Mouse (Mus musculus) telencephalon, adult 2 months (tissue): ENCODE measurements around the gene Dhx37.
A peak's percentile ranks its signal among the peaks of the same experiment; 100 is the strongest.
"Not testable (repeated sequence)": the region's sequence is repeated elsewhere in the genome, so short reads cannot be mapped to it uniquely, and the experiment has no call there.

Experiments
- DNase-seq: peaks from one replicate; pipeline ENCODE4 v3.0.0-alpha.2; 2011; ENCODE audit warnings: low read depth, low spot score

Dhx37 gene

DNA sequence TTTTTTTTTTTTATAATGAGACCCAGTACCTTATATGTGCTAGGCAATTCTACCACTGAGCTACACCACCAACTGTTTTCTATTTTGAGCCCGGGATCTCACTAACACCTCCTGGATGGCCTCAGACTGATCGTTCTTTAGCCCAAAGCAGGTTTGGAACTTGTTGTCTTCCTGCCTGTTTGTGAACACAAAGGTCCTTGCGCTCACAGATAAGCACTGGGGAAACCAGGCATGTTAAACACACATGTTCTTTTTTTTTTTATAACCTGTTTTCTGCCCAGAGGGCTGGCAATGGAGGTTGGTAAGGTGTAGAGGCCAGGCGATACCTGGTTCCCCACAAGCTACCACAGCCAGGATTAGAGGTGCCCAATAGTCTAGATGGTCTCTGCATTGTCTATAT lies 14.7 kb upstream of the Dhx37 start:
- DNase-seq, result no peak

- DNase-seq, result no peak
Observed at GRCm38 (mm10) chr5:125448026-125448425, 14.1 kb upstream of the Dhx37 start.

DNA sequence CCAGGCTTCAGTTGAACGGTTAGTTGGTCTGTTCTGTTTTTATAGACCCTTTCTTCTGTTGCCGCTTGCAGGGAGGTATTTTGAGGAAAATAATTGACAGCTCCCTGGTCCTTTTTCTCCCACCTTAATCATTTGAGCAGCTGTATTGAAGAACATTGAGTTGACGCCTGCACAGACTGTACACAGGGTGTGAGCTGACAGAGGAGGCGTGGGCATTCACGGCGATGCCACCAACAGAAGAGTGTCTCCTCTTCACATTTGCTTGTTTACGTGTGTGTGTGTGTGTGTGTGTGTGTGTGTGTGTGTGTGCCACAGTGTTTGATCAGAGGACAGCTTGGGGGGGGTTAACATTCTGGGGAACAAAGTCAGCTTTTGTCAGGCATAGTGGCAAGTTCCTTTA lies 12.4 kb upstream of the Dhx37 start:
- DNase-seq, result peak; percentile 39

GRCm38 (mm10) chr5:125444554-125444953 lies 10.6 kb upstream of the Dhx37 start:
- DNase-seq, result no peak

- no peak for DNase-seq
Observed at GRCm38 (mm10) chr5:125443915-125444314, 10.0 kb upstream of the Dhx37 start.

DNA sequence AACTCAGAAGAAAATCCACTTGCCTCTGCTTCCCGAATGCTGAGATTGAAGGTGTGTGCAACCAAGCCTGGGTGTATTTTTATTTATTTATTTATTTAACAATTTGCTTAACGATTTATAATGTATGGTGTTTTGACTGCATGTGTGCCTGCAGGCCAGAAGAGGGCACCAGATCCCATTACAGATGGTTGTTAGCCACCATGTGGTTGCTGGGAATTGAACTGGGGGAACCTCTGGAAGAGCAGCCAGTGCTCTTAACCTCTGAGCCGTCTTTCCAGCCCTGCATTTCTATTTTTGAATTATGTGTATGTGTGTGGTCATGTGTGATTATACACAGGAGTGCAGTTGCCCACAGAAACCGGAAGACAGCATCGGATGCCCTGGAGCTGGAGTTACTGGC lies 9.4 kb upstream of the Dhx37 start:
- DNase-seq, result no peak

GRCm38 (mm10) chr5:125442136-125442995 lies 8.4 kb upstream of the Dhx37 start:
- no peak for DNase-seq

GRCm38 (mm10) chr5:125441234-125442114 lies 7.6 kb upstream of the Dhx37 start, which contains the start of gene Bri3bp:
Gene Bri3bp (plus strand): TSS chr5:125441568.
- no peak for DNase-seq

- DNase-seq, result no peak
Observed at GRCm38 (mm10) chr5:125440583-125441233, 6.8 kb upstream of the Dhx37 start.

DNA sequence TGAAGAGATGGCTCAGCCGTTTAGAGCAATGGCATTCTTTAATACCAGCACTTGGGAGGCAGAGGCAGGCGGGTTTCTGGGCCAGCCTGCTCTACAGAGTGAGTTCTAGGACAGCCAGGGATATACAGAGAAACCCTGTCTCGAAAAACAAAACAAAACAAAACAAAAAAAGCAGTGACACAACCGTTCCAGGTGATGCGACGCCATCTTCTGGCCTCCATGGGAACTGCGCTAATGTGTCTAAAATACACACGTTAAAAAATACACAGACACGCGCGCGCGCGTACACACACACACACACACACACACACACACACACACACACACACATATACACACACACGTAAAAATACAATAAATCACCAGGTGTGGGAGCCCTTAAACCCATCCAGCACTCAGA lies 426 bp upstream of the Dhx37 start:
- not testable (repeated sequence) for DNase-seq

DNA sequence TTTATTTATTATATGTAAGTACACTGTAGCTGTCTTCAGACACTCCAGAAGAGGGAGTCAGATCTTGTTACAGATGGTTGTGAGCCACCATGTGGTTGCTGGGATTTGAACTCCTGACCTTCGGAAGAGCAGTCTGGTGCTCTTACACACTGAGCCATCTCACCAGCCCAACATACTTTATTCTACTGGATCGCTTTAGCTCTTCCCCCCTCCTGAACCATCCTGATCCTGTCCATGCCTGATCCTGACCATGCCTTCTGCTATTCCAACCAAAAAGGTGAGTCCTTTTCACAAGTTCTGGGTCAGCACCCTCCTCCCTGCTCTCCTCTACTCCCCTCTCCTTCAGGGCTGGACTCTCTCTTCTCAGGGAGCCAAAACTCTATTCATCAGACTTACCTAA lies 1.6 kb downstream of the Dhx37 start:
- not testable (repeated sequence) for DNase-seq

DNA sequence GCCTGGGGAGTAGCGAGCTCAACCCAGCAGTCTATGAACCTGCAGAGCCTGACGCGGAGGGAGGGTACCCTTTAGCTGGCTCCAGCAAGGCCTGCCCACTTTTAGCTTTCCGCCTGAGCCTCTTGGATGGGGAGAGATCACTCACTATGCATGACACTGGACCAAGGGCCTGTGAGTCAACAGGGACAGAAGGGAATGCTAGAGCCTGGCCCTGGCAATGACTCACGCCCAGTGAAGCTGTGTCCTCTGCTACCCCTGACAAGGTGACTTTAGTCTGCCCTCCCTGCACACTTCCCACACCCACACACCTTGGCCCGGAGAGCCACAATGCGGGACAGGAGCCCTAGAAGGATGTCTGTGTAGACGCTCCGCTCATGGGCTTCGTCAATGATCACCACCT lies 7.6 kb downstream of the Dhx37 start:
- DNase-seq, result no peak

- DNase-seq, result no peak
Observed at GRCm38 (mm10) chr5:125425698-125426276, 8.1 kb downstream of the Dhx37 start.

- DNase-seq, result no peak
Observed at GRCm38 (mm10) chr5:125419124-125419523, 14.8 kb downstream of the Dhx37 start.

GRCm38 (mm10) chr5:125418636-125419035 lies 15.3 kb downstream of the Dhx37 start:
- no peak for DNase-seq

GRCm38 (mm10) chr5:125416183-125416582 lies 17.7 kb downstream of the Dhx37 start:
- no peak for DNase-seq

DNA sequence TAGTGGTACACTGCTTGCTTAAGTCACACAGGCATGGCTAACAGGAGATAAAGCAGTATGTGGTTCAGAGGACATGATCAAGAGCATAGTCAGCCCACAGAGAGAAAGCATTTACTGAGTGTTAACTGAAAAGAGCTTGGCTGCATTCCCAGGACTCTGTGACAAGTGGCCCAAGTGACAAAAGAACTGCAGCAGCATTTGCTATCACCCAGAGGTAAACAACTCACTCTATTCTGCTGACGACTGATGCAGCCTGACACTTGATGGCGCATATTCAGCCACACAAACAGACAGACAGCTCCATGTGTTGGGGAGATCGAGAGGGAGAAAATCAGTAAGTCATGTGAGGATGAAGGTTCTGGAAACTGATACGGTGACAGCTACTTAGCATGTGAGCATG lies 20.2 kb downstream of the Dhx37 start:
- DNase-seq, result no peak

DNA sequence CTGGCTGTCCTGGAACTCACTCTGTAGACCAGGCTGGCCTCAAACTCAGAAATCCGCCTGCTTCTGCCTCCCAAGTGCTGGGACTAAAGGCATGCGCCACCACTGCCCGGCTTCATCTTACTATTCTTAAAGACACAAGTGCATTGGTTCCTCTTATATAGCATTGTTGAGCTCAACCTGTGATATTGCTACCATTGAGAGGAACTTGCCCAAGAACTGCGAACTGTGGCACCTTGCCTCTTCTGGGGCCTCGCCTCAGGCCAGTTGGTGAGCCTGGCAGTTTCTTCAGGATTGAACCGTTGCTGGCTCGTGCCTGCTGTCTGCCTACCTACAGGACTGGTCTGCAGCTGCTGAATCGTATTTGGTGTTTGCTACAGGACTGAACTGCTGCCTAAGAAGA lies 21.4 kb downstream of the Dhx37 start:
- not testable (repeated sequence) for DNase-seq

GRCm38 (mm10) chr5:125411972-125412530 lies 21.9 kb downstream of the Dhx37 start:
- no peak for DNase-seq

DNA sequence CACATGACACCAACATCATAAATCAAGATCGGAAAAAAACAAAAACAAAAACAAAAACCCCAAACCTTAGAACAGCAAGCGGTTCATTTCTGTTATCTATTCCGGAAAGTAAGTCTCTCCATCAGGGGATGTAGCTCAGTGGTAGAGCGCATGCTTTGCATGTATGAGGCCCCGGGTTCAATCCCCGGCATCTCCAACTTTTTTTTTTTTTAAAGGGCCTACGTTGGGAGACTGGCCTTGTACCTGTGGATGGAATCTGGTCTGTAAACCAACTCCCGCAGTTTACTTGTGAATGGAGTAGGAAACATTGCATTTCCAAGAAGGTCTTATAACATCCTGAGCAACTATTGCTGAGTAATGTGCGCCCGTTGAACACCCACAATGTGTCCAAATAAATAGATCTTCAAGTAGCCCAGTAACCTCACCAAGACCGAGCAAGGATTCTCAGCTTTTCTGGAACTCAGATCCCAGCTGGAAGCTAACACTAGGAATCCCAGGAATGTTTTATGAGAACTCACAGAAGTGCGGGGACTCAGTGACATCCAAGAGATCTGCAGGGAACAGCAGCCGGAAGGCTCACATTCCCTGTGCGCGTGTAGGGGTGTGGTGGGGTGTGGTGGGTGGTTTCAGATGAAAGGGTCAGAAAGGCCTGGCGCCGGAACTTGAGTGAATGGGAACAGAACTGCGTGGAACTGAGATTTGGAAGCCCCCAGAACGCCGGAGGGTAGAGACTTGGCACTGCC lies 24.4 kb downstream of the Dhx37 start:
- DNase-seq, result no peak

GRCm38 (mm10) chr5:125408842-125409241 lies 25.1 kb downstream of the Dhx37 start:
- DNase-seq, result no peak
